Mouse (Mus musculus): Measurements from ENCODE around the gene Alkbh5.

Alkbh5 gene

DNA sequence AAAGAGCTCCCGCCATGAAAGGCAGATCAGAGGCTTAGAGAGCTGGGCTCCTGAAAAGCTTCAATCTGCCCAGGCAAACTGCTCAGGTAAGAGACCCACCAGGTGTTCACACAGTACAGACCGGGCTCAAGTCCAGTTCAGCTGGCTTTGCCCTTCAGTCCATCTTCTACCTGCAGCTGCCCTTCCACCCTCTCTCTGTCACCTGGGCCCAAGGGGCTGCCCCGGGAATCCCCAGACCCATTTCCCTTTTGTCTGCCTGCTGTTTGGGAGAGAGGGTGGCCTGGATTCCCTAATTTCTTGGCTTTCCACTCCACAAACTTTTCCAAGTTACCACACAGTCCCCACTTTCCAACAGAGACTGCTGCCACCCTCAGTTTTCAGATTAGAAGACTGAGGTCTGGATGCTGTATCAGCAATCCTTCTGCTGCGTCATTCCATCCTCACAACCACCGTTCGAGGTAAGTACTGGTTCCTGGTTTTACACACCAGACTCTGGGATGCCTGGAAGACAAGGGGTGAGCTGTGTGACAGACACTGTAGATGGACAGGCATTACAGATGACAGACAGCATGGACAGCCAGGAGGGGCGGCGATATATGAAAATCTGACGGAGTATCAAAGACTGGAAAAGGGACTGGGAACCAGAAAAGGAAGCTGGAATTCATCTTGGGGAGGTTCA is at the start of gene Alkbh5:
Alkbh5 (plus strand) TSS at position 202 of the 679 bp plus-strand sequence.
- CTCF ChIA-PET = no interaction called here

- CTCF ChIA-PET = no interaction called here
Measured at GRCm38 (mm10) chr11:60492726-60493125, 43.5 kb upstream of the Alkbh5 start.

DNA sequence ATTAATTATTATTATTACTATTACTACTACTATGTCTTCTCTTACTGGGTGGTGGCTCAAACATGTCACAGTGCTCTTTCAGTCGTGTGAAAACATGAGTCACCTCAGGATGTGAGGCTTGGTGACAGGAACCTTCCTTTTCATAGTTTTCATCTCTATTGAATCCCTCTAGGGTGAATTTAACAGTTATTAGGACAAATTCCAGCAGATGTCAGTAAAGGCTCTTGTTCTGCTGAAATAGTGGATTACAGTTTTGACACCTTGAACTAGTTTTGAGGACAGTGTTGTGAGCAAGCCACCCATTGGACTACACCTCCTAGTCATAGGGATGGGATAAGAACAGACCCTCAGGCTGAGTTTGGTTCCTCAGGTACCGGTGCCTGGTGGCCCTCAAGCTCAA is 40.5 kb upstream of the Alkbh5 start:
- CTCF ChIA-PET = no interaction called here

GRCm38 (mm10) chr11:60507281-60507680 is 28.9 kb upstream of the Alkbh5 start:
- CTCF ChIA-PET = no interaction called here

- CTCF ChIA-PET = no interaction called here
Measured at GRCm38 (mm10) chr11:60508950-60509349, 27.2 kb upstream of the Alkbh5 start.

GRCm38 (mm10) chr11:60509500-60509899 is 26.7 kb upstream of the Alkbh5 start:
- CTCF ChIA-PET = no interaction called here

DNA sequence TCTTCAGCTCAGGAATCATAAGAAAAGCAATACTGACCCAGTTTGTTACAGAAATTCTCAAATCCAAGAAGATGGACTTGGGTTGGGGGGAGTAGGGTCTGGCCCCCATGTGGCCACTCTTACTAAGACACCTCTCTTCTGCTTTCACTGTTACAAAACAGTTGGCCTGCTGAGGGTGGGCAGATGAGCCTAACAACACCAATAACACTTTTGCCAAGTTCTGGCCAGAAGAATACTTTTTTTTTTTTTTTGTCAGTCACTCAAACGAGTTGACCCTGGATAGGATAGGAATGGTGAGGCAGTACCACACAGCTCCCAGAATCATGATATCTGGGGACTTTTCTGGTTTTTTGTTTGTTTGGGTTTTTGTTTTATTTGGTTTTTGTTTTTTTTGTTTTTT is 24.3 kb upstream of the Alkbh5 start:
- CTCF ChIA-PET = no interaction called here

DNA sequence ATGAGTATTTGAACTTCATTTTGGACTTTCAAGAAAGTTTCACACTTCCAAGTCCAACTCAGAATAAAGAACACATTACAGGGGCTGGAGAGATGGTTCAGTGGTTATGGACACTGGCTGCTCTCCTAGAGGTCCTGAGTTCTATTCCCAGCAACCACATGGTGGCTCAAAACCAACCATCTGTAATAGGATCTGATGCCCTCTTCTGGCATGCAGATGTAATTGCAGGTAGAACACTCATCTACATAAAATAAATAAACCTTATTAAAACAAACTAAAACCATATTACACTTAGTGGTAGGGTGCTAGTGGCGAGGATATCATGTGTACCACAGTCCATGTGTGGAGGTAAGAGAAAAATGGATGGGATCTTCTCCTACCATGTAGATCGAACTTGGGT is 23.7 kb upstream of the Alkbh5 start:
- CTCF ChIA-PET = no interaction called here

GRCm38 (mm10) chr11:60514941-60515340 is 21.2 kb upstream of the Alkbh5 start:
- CTCF ChIA-PET = no interaction called here

GRCm38 (mm10) chr11:60518305-60518704 is 17.9 kb upstream of the Alkbh5 start:
- CTCF ChIA-PET = no interaction called here

GRCm38 (mm10) chr11:60522027-60522426 is 14.2 kb upstream of the Alkbh5 start:
- CTCF ChIA-PET = no interaction called here

DNA sequence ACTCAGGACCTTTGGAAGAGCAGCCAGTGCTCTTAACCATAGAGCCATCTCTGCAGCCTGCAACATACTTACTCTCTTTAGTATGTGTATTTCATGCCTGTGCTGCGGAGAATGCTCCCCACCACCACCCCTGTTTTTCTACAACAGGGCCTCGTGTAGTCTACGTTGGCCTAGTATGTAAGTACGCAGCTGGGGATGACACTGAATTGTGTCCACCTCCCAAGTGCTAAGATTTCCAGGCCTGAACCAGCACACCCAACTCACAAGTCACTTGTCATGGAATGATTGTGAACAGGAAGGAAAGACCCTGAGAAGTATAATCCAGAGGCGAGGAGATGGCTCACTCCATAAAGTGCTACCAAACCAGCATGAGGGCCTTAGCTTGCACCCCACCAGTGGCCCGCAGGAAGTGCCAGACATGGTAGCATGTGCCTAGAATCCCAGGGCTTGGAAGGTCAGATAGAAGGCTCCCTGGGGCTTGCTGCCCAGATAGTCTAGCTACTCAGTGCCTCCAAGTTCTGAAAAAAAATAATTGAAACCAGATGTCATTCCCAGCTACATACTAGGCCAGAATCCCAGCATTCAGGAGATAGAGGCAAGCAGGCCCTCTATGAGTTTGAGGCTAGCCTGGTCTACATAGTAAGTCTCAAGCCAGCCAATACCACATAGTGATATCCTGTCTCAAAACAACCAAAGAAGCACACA is 13.4 kb upstream of the Alkbh5 start:
- CTCF ChIA-PET = no interaction called here

DNA sequence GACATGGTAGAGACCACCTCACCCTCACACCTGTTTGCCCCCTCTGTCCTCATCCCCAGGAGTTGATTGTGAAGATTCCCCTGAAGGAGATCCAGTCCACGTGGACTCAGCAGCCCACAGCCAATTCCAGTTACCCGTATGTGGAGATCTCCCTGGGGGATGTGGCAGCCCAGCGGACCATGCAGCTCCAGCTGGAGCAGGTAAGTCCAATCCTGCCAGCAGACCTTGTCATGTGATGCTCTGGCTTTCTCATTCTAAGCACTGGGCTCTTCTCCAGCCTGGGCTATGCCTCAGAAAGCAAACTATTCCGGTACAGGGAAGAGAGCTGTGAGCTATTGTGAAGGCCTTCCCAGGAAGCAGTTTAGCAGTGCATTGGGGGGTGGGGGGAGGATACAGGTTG is 9.7 kb upstream of the Alkbh5 start:
- CTCF ChIA-PET = no interaction called here

- CTCF ChIA-PET = no interaction called here
Measured at GRCm38 (mm10) chr11:60535676-60536075, 505 bp upstream of the Alkbh5 start.

DNA sequence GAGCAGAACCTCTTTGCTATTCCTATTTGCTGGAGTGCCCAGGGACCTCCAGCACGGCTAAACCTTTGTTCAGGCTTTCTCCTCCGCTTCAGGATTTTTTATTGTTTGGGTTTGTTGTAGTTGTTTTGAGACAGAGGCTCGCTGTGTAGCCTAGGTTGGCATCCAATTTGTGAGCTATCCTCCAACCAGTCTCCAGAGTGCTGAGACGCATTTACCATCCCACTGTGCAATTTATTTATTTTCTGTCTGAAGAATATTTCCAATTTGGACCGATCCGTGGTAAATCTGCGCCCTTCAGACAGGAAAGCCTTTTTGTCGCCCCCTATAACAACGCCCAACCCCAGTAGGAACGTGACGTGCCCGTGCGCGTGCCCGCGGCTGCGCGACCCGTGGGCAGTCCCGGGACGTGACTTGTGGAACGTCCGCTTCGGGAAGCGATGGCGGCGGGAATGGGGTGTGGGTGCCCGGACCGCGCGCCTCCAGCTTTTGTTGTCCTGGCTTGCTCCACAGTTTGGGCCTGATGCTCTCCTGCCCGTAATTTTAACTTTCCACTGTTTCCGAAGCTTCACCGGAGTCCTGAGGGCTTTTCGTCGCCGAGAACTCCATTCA is 782 bp downstream of the Alkbh5 start:
- CTCF ChIA-PET = interaction anchor here (0.6 kb wide), 1 partner anchor 440 kb away, joined by 4 read pairs; no protein-coding TSS in a partner anchor

GRCm38 (mm10) chr11:60537468-60538347 is 1.5 kb downstream of the Alkbh5 start:
- CTCF ChIA-PET = interaction anchor here (0.6 kb wide), 1 partner anchor 441 kb away, joined by 4 read pairs; no protein-coding TSS in a partner anchor

DNA sequence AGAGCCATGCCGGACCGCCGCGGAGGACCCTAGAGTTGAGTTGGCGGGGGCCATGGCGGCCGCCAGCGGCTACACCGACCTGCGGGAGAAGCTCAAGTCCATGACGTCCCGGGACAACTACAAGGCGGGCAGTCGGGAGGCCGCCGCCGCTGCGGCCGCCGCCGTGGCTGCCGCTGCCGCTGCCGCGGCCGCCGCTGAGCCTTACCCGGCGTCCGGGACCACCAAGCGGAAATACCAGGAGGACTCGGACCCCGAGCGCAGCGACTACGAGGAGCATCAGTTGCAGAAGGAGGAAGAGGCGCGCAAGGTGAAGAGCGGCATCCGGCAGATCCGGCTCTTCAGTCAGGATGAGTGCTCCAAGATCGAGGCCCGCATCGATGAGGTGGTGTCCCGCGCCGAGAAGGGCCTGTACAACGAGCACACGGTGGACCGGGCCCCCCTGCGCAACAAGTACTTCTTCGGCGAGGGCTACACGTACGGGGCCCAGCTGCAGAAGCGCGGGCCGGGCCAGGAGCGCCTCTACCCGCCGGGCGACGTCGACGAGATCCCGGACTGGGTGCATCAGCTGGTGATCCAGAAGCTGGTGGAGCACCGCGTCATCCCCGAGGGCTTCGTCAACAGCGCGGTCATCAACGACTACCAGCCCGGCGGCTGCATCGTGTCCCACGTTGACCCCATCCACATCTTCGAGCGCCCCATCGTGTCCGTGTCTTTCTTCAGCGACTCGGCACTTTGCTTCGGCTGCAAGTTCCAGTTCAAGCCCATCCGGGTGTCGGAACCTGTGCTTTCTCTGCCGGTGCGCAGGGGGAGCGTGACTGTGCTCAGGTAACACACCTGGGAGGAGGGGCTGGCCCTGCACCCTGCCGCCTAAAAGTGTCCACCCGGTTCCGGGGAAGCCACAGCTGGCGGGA is 2.4 kb downstream of the Alkbh5 start:
- CTCF ChIA-PET = no interaction called here

DNA sequence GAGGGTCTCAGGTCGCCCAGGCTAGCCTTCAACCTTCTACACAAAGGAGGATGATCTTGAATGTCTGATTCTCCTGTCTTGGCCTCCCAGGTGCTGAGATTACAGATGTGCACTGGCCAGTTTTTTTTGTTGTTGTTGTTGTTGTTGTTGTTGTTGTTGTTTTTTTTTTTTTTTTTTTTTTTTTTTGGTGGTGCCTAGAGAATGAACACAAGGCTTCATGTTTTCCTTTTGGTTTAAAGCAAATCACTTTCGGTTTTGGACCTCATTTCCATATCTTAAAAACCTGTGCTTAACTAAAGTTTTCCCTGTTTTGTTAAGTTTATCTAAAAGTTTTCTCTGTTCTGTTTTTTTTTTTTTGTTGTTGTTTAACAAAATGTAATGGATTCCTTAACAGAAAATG is 3.4 kb downstream of the Alkbh5 start:
- CTCF ChIA-PET = no interaction called here

GRCm38 (mm10) chr11:60540002-60540610 is 3.9 kb downstream of the Alkbh5 start:
- CTCF ChIA-PET = no interaction called here

DNA sequence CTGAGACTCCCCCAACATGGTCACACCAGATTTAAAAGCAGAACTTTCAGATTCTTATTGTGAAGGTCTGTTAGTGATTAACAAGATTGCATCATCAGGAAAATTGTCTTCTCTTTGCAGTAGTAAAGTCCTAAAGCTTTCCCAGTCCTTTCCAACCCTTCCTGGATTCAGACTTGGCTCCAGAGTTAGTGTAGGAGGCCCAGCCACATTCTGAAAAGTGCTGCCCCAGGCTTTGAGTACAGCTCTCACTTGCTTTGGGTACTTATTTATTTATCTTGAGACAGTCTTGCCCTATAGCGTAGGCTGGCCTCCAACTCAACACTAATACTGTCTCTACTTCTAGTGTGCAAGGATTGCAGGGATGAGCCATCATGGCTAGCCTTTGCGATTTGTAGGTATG is 4.6 kb downstream of the Alkbh5 start:
- CTCF ChIA-PET = interaction anchor here (0.6 kb wide), 1 partner anchor 1022 kb away, joined by 5 read pairs; no protein-coding TSS in a partner anchor

DNA sequence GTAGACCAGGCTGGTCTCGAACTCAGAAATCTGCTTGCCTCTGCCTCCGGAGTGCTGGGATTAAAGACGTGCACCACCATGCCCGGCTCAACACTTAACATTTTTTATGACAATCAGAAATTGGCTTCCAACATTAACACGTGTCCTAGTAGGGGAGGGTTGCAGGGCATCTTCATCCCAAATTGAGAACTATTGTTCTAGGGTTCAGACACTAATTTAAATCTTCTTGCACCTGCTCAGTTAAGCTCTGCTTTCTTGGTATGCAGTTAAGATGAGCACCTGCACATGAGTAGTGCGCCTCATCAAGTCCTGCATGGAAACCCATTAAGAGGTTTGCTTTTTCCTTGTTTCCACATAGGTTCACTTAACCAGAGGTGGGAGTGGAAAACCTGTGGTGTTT is 5.7 kb downstream of the Alkbh5 start:
- CTCF ChIA-PET = no interaction called here
